Mouse (Mus musculus) heart, embryonic 10.5 days (tissue): ENCODE results near the gene Fam219a. TPM values are rescaled to one million over a fixed set of nuclear protein-coding genes. Genes with fewer than 3 reads are reported as not detected.

Experiments used
- DNase-seq: peaks from one replicate; pipeline ENCODE4 v3.0.0-alpha.2; 2017; ENCODE audit warnings: low spot score
- H3K27ac ChIP-seq: fragments of 300-500 bp; sonication (generic); 2 replicates; pipeline ENCODE4 v1.5.1; 2016; ENCODE audit warnings: mild to moderate bottlenecking
- H3K27me3 ChIP-seq: fragments of 300-500 bp; sonication (generic); 2 replicates; pipeline ENCODE4 v1.6.1; 2016; ENCODE audit warnings: mild to moderate bottlenecking; ENCODE audit not compliant: poor library complexity, insufficient read depth, severe bottlenecking
- H3K36me3 ChIP-seq: fragments of 300-500 bp; sonication (generic); 2 replicates; pipeline ENCODE4 v1.6.1; 2016; ENCODE audit warnings: mild to moderate bottlenecking, moderate library complexity
- H3K4me1 ChIP-seq: fragments of 300-500 bp; sonication (generic); 2 replicates; pipeline ENCODE4 v1.6.1; 2016; ENCODE audit warnings: mild to moderate bottlenecking
- H3K4me3 ChIP-seq: fragments of 300-500 bp; sonication (generic); 2 replicates; pipeline ENCODE4 v1.5.1; 2016; ENCODE audit warnings: mild to moderate bottlenecking, moderate library complexity
- H3K9me3 ChIP-seq: fragments of 300-500 bp; sonication (generic); 2 replicates; pipeline ENCODE4 v1.6.1; 2016; ENCODE audit warnings: mild to moderate bottlenecking, moderate library complexity
- WGBS: fragments of 180-500 bp; shearing (Covaris S2); methylation state at CpG from one replicate; pipeline ENCODE4 v1.1.7; 2016; 5-methylcytosine and 5-hydroxymethylcytosine counted together
- polyA plus RNA-seq: library from polyadenylated mRNA; unstranded; fragments of >200 nt; fragmentation: Nextera tagmentation; extraction: Ambion mirVana; gene quantifications from 2 replicates; pipeline ENCODE4 v1.2.1, GENCODE M21; 2016

Fam219a gene
- polyA plus RNA-seq, 1 experiment from 2014 or later = 2.2 TPM

DNA sequence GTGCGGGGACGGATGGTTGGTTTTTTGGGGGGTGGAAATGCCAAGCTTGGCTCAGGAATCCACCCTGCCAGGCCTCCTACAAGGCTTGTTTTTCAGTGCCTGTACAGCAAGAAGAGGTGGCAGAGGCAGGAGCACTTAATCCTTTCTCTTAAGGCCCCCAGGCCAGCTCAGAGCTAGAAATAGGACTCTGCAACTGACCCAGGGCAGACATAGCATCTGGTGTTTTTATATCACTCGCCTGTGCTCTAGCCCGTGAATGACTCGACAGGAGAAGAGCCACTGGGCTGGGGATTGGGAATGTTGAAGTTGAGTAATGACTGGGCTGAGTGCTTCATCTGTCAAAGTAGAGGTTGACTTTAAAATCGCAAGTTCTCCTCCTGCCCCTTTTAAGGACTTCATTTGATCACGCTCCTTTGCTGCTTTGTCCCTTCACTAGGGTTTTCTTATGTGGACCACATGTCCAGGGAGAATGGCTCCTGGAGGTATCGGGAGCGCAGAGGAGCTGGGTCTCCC lies 91.6 kb downstream of the Fam219a start:
- Histone ChIP-seq H3K9me3 (no peaks in the 10 kb centered on the region), H3K36me3 (peaks cover 29% of the 10 kb centered on the region), H3K4me1 (no peaks in the 10 kb centered on the region; the same call in 1 of the 2 replicates), H3K4me3 (no peak overlapping the region), H3K27me3 (no peaks in the 10 kb centered on the region), H3K27ac (no peak overlapping the region)
- no peak for DNase-seq
- WGBS = 77% methylated on average over 9 of the region's 9 CpGs

DNA sequence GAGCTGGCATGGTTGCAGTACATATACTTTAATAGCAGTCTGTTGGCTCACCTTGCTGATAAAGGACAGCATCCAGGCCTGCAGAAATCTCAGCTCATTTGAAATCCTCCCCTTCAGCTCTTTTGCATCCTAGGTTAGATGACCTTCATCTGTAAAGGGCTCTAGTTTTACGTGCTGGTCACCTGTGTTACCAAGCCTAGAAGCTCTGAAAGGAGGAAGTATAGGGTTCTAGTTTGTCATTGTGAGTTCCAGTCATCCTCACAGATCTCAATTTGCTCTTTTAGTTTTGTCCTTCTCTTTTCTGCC lies 98.0 kb downstream of the Fam219a start:
- no peaks in the 10 kb centered on the region for H3K36me3 ChIP-seq
- no peak for DNase-seq
- H3K4me3 ChIP-seq = no peak overlapping the region
- H3K27me3 ChIP-seq = no peaks in the 10 kb centered on the region
- H3K9me3 ChIP-seq = no peaks in the 10 kb centered on the region
- WGBS = 89% methylated on average over 1 of the region's 1 CpGs
- no peaks in the 10 kb centered on the region; the same call in 1 of the 2 replicates for H3K4me1 ChIP-seq
- no peak overlapping the region for H3K27ac ChIP-seq

DNA sequence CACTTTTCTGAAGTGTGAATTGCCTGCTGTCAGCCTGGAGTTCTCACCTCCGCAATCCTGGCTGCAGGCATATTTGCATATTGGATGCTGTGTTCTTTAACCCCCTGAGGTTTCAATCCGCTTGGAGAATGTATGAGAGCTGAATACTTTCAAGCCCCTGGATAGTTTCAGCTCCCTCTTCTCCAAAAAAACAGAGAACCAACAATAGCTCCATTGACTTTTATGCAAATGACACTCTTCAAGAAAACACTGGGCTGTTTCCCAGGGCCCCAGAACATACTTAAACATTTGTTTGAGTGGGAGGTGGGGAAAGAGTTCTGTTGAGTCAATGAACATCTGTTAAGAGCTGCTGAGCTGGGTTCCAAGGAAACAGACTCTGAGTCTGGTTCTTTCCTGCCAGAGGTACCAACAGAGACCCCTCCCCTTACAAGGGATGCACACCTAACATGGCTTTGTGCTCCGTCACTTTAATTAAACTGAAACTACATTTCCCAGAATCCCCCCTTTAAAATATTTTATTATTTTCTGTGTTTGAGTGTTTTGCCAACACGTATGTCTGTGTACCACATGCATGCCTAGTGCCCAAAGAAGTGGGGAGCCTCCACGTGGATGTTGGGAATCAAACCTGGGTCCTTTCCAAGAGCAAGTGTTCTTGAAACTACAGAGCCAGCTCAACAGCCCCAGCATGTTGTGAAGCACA lies 98.5 kb downstream of the Fam219a start:
- Histone ChIP-seq H3K4me3 (no peak overlapping the region), H3K27ac (no peak overlapping the region), H3K4me1 (peaks cover under 1% of the 10 kb centered on the region; the same call in 1 of the 2 replicates), H3K36me3 (no peaks in the 10 kb centered on the region), H3K9me3 (no peaks in the 10 kb centered on the region), H3K27me3 (no peaks in the 10 kb centered on the region)
- WGBS = 42% methylated on average over 5 of the region's 5 CpGs
- DNase-seq = no peak

DNA sequence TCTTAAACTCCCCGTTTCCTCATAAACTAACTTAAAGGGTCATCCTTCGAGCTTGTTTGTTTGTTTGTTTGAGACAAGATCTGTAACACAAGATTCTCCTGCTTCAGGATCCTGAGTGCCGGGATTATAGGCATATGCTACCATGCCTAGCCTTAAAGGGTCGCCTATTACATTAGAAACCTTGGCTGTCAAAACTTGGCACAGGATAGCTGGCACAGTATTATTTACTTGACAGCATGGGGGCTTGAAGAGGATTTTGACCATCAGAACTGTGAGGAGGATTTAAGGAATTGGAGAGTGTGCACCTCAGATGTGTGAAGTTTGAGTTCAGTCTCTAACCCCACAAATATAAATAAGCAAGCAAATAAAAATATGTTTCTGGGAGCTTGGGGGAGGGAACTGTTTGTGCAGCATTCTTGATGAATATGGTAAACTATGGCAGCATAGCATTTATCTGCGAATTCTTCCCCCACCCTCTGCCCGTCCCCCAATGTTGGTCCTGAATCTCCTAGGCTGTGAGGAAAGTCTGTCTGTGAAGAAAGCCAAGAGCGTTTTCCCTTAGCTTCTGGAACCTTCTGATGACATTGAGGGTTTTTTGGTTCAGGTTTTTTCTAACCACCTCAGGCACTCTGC lies 99.2 kb downstream of the Fam219a start:
- Histone ChIP-seq H3K36me3 (no peaks in the 10 kb centered on the region), H3K27me3 (no peaks in the 10 kb centered on the region), H3K9me3 (no peaks in the 10 kb centered on the region), H3K4me3 (no peak overlapping the region), H3K27ac (no peak overlapping the region), H3K4me1 (peaks cover 5% of the 10 kb centered on the region; the same call in 1 of the 2 replicates)
- no peak for DNase-seq
- 56% methylated on average over 7 of the region's 7 CpGs for WGBS

DNA sequence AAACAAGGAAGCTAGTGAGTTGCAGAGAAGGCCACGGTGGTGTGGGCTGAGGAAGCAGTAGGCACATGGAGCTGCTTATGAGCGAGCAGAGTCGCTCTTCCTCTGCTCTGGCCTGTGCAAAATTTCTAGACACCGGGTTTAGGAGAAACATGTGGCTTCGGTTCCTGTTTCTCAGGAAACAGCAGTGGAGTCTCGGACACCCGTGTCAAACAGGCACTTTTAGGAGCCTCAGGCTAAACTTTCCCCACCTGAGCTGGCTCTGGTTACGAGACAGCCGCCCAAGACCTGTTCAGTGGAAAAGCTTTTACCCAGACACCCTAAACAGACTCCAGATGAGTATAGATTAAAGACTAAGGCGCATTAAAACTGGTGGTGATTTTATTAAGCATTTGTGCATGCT lies 100.1 kb downstream of the Fam219a start:
- Histone ChIP-seq H3K36me3 (no peaks in the 10 kb centered on the region), H3K4me1 (0 out of 2 replicates have a peak, but pooled peaks cover 5% of the 10 kb centered on the region), H3K4me3 (no peak overlapping the region), H3K27ac (no peak overlapping the region), H3K9me3 (no peaks in the 10 kb centered on the region), H3K27me3 (no peaks in the 10 kb centered on the region)
- WGBS = 81% methylated on average over 10 of the region's 10 CpGs
- DNase-seq = no peak

DNA sequence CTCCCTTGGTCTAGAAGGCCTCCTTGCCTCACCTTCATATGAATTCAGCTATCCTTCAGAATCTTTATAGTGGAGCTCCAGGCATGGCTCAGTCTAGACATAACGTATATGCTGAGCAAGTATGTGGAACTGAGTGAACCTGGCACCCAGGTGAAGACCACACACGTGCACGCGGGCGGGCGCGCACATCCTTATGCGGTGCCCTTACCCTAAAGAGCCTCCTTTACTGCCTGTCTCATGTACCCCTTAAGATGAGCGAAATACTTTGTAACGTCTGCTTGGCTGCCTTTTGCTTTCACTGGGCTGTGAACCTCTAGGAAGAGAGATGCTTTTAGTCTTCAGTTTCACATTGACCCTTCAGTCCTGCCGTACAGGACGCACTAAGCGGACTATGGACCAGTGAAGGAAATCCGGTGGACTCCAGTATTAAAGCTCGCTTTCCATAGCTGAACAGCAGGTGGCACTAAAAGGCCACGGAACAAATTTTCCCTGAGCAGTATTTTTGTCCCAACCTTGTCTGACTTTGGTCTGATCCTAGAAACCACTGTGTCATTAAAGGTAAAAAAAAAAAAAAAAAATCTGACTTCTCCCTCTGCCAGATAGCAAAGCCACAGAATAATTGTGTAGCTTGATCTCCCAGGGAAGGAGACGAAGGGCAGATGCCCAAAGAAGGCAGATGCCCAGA lies 100.8 kb downstream of the Fam219a start:
- WGBS = 60% methylated on average over 17 of the region's 17 CpGs
- no peaks in the 10 kb centered on the region for H3K36me3 ChIP-seq
- no peak for DNase-seq
- H3K4me1 ChIP-seq = 0 out of 2 replicates have a peak, but pooled peaks cover 5% of the 10 kb centered on the region
- no peaks in the 10 kb centered on the region for H3K27me3 ChIP-seq
- no peaks in the 10 kb centered on the region for H3K9me3 ChIP-seq
- no peak overlapping the region for H3K27ac ChIP-seq
- no peak overlapping the region for H3K4me3 ChIP-seq

Other genes starting within 250 kb of the Fam219a start
- 52.4 and 56.6 TPM in 2 replicates for gene Ubap1, start 220.5 kb downstream of the Fam219a start, polyA plus RNA-seq
- gene Kif24, start 104.7 kb downstream of the Fam219a start, polyA plus RNA-seq = 6.9 and 9.1 TPM in 2 replicates
- 48.1 and 56.6 TPM in 2 replicates for gene Nudt2, start 104.4 kb downstream of the Fam219a start, polyA plus RNA-seq
- gene AI464131, start 66.5 kb downstream of the Fam219a start, polyA plus RNA-seq = 2.9 and 3.2 TPM in 2 replicates
- gene 1110017D15Rik, start 52.2 kb downstream of the Fam219a start, polyA plus RNA-seq = 1.0 TPM in 1 of 2 replicates, not detected in the other
- gene Dnaic1, start 237 bp upstream of the Fam219a start, polyA plus RNA-seq = 1.4 and 1.7 TPM in 2 replicates
- gene Enho, start 70.8 kb upstream of the Fam219a start, polyA plus RNA-seq = 5.3 and 8.9 TPM in 2 replicates
- gene Cntfr, start 127.6 kb upstream of the Fam219a start, polyA plus RNA-seq = 2.6 and 8.9 TPM in 2 replicates
- gene Il11ra1, start 130.5 kb upstream of the Fam219a start, polyA plus RNA-seq = 144 and 147 TPM in 2 replicates
- gene Rpp25l, start 144.0 kb upstream of the Fam219a start, polyA plus RNA-seq = 54.5 and 71.3 TPM in 2 replicates
- 143 and 146 TPM in 2 replicates for gene Dctn3, start 153.6 kb upstream of the Fam219a start, polyA plus RNA-seq
- gene Arid3c, start 161.6 kb upstream of the Fam219a start, polyA plus RNA-seq = not detected in 2 replicates
- gene Galt, start 185.7 kb upstream of the Fam219a start, polyA plus RNA-seq = 52.7 and 69.7 TPM in 2 replicates
- 79.3 and 97.8 TPM in 2 replicates for gene Sigmar1, start 186.6 kb upstream of the Fam219a start, polyA plus RNA-seq
- gene Ccl27a, start 204.7 kb upstream of the Fam219a start, polyA plus RNA-seq = 38.1 and 39.7 TPM in 2 replicates